Mouse (Mus musculus) embryonic facial prominence, embryonic 15.5 days (tissue): Measurements from ENCODE around the gene Rwdd2b. TPM values are rescaled to one million over a fixed set of nuclear protein-coding genes. Genes with fewer than 3 reads are reported as not detected.
A peak's percentile ranks its signal among the peaks of the same experiment; 100 is the strongest.

Source experiments
- ATAC-seq: fragments of 200-750 bp; cut with Nextera tagmentation; 2 replicates; pipeline ENCODE4 v1.8.0; 2017; ENCODE audit warnings: low read depth, moderate TSS enrichment; ENCODE audit not compliant: insufficient number of reproducible peaks, low FRiP score, low TSS enrichment
- H3K27ac ChIP-seq: fragments of 300-500 bp; sonication (generic); replicated peaks from 2 replicates; pipeline ENCODE4 v1.5.1; 2015; ENCODE audit warnings: mild to moderate bottlenecking, inconsistent platforms
- H3K27me3 ChIP-seq: fragments of 300-500 bp; sonication (generic); 2 replicates; pipeline ENCODE4 v1.6.1; 2015; ENCODE audit warnings: inconsistent platforms
- H3K36me3 ChIP-seq: fragments of 300-500 bp; sonication (generic); 2 replicates; pipeline ENCODE4 v1.6.1; 2015; ENCODE audit warnings: mild to moderate bottlenecking, inconsistent platforms
- H3K4me1 ChIP-seq: fragments of 300-500 bp; sonication (generic); 2 replicates; pipeline ENCODE4 v1.6.1; 2015; ENCODE audit warnings: inconsistent platforms
- H3K4me2 ChIP-seq: fragments of 300-500 bp; sonication (generic); replicated peaks from 2 replicates; pipeline ENCODE4 v1.6.1; 2015; ENCODE audit warnings: mild to moderate bottlenecking, inconsistent platforms
- H3K4me3 ChIP-seq: fragments of 300-500 bp; sonication (generic); replicated peaks from 2 replicates; pipeline ENCODE4 v1.5.1; 2015; ENCODE audit warnings: mild to moderate bottlenecking, inconsistent platforms
- H3K9ac ChIP-seq: fragments of 300-500 bp; sonication (generic); 2 replicates; pipeline ENCODE4 v1.6.1; 2015; ENCODE audit warnings: inconsistent platforms
- H3K9me3 ChIP-seq: fragments of 300-500 bp; sonication (generic); replicated peaks from 2 replicates; pipeline ENCODE4 v1.6.1; 2016; ENCODE audit warnings: inconsistent platforms
- WGBS: fragments of 180-500 bp; shearing (Covaris S2); methylation state at CpG from one replicate; pipeline ENCODE4 v1.1.7; 2015; 5-methylcytosine and 5-hydroxymethylcytosine counted together
- polyA plus RNA-seq: library from polyadenylated mRNA; unstranded; fragments of >200 nt; fragmentation: Nextera tagmentation; extraction: Ambion mirVana; gene quantifications from 2 replicates; pipeline ENCODE4 v1.2.1, GENCODE M21; 2015

The Rwdd2b gene
- polyA plus RNA-seq: 10.7 and 11.7 TPM in 2 replicates

DNA sequence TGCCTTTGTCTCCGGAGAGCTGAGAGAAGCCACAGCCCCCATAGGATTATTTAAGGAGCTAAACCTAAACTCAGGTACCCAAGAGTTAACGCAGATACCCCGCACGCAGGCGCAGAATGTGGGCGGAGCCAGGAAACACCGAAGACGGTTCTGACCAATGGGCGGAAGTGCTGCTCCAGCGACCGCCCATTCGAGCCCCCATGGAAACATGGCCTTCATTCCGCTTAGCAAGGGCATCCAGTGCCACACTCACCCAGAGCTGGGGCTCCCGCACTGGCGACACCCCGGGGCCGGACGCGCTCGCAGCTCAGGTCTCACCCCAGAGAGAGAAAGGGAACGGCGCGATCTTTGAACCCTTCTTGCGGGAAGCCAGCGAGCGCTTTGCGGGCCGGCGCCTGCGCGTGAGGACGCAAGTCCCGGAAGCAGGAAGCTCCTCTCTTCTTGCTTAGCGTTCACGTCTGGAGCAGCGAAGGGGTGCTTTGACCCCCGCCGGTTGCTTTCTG is at the start of gene Rwdd2b:
Gene Rwdd2b, minus strand, starts transcription at position 390 of the 503 bp plus-strand sequence.
- peak within 1 kb of the TSS; percentile 61 for H3K4me3 ChIP-seq
- peak; percentile 96 for ATAC-seq
- under 1% methylated on average over 38 of the region's 38 CpGs for WGBS
- H3K36me3 ChIP-seq: no peaks in the 10 kb centered on the region
- H3K4me1 ChIP-seq: peaks cover 13% of the 10 kb centered on the region
- peak within 1 kb of the TSS; percentile 85 for H3K27ac ChIP-seq
- peak within 1 kb of the TSS; percentile 63 for H3K9ac ChIP-seq
- no peaks in the 10 kb centered on the region for H3K27me3 ChIP-seq
- H3K9me3 ChIP-seq: no peaks in the 10 kb centered on the region
- H3K4me2 ChIP-seq: peak within 1 kb of the TSS; percentile 68

DNA sequence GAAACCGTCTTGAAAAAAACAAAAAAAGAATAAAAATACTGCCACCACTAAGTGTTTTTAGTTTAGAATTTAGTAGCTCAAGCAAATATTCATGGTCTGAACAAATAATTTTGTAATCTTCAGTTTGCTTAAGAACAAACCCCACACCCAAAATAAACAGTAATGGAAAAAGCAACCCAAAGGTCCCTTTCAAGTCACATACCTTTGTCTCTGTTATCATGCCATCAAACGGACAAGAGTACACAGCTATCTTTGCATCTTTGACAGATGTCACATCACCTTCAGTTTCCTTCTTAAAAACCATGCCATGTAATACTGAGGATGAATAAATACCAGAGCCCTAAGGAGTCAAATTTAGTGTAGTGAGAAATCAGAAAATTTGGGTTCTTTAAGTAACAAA is 48.2 kb upstream of the Rwdd2b start:
- 82% methylated on average over 2 of the region's 2 CpGs for WGBS
- H3K4me3 ChIP-seq: no peak overlapping the region
- no peaks in the 10 kb centered on the region for H3K27me3 ChIP-seq
- peaks cover 95% of the 10 kb centered on the region for H3K36me3 ChIP-seq
- no peaks in the 10 kb centered on the region for H3K4me1 ChIP-seq
- no peak for ATAC-seq
- no peak overlapping the region for H3K4me2 ChIP-seq
- no peak overlapping the region for H3K27ac ChIP-seq
- H3K9me3 ChIP-seq: no peaks in the 10 kb centered on the region
- H3K9ac ChIP-seq: no peak overlapping the region

DNA sequence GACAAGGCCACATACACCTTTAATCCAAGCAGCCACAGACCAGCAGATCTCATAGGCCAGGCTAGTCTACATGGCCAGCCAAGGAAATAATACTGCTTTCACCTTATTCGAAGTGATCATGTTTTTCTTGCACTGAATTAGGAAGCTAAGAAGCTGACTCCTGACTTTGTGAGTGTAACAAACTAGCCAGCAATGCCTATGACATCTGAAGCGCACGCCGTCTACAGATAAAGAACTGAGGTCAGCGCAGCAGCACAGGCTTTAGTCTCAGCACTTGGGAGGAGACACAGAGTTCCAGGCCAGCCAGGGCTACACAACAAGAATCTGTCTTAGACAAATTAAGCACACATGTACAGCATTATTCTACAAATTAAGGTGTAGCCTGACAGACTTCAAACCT is 46.4 kb upstream of the Rwdd2b start:
- H3K27ac ChIP-seq: no peak overlapping the region
- H3K4me3 ChIP-seq: no peak overlapping the region
- H3K4me1 ChIP-seq: no peaks in the 10 kb centered on the region
- H3K9ac ChIP-seq: no peak overlapping the region
- no peak overlapping the region for H3K4me2 ChIP-seq
- WGBS: 94% methylated on average over 5 of the region's 5 CpGs
- no peak for ATAC-seq
- H3K36me3 ChIP-seq: peaks cover 94% of the 10 kb centered on the region
- H3K9me3 ChIP-seq: no peaks in the 10 kb centered on the region
- H3K27me3 ChIP-seq: no peaks in the 10 kb centered on the region

DNA sequence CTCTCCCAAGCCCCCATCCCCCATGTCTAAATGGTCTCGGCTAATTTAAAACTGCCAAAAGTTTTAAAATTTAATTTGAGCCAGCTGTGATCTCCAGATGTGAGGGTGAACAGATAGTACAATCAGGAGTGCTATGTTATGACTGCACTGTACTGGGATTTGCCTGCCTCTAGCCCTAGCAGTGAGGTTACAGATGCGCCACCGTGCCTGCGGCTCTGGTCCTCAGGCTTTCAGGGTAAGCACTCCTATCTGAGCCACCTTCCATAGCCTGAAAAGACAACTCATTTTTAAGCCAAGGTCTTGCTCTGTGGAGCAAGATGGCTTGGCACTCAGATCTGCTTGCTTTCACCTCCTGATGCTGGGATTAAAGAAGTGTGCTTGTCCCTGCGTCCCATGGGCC is 44.0 kb upstream of the Rwdd2b start:
- no peaks in the 10 kb centered on the region for H3K27me3 ChIP-seq
- H3K4me2 ChIP-seq: no peak overlapping the region
- no peak overlapping the region for H3K27ac ChIP-seq
- no peak overlapping the region for H3K9ac ChIP-seq
- H3K4me3 ChIP-seq: no peak overlapping the region
- no peak for ATAC-seq
- H3K36me3 ChIP-seq: peaks cover 79% of the 10 kb centered on the region
- 75% methylated on average over 5 of the region's 5 CpGs for WGBS
- H3K4me1 ChIP-seq: no peaks in the 10 kb centered on the region
- no peaks in the 10 kb centered on the region for H3K9me3 ChIP-seq

DNA sequence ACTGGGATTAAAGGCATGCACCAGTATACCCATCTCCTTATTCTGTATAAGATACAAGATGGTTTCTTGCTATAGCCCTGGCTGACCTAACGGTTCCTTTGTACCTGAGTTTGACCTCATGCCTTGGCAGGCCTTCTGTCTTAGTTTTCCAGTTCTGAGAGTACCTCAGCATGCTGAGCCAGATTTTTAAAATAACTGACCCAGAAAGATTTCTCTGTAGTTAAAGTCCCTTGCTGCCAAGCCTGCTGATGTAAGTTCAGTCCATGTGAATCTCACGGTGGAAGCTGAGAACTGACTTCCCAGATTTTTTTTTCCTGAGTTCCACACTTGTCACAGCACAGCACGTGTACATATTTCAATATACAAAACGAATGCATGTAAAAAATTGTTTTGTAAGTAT is 30.2 kb upstream of the Rwdd2b start:
- Histone ChIP-seq H3K36me3 (peaks cover 80% of the 10 kb centered on the region), H3K4me2 (no peak overlapping the region), H3K27me3 (no peaks in the 10 kb centered on the region), H3K4me1 (no peaks in the 10 kb centered on the region), H3K4me3 (no peak overlapping the region), H3K9ac (no peak overlapping the region), H3K9me3 (no peaks in the 10 kb centered on the region), H3K27ac (no peak overlapping the region)
- WGBS: 89% methylated on average over 4 of the region's 4 CpGs
- ATAC-seq: no peak

DNA sequence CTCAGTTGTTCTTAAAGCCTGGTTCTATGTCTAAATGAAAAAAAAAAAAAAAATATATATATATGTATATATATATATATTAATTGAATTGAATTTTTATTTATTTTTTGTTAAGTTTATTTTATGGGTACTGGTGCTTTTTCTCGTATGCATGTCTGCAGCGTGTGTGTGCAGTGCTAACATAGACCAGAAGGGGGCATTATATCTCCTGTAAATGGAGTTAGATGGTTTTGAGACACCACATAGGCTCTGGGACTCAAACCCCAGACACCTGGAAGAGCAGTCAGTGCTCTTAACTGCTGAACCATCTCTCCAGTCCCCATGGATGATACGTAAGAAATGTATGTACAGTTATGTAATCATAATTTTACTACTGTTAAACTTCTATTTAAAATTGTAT is 18.4 kb upstream of the Rwdd2b start:
- ATAC-seq: no peak
- Histone ChIP-seq H3K9me3 (no peaks in the 10 kb centered on the region), H3K4me3 (no peak overlapping the region), H3K27ac (no peak overlapping the region), H3K36me3 (peaks cover 27% of the 10 kb centered on the region), H3K9ac (no peak overlapping the region), H3K4me2 (no peak overlapping the region), H3K27me3 (no peaks in the 10 kb centered on the region), H3K4me1 (peaks cover 15% of the 10 kb centered on the region)
- 98% methylated on average over 3 of the region's 3 CpGs for WGBS

DNA sequence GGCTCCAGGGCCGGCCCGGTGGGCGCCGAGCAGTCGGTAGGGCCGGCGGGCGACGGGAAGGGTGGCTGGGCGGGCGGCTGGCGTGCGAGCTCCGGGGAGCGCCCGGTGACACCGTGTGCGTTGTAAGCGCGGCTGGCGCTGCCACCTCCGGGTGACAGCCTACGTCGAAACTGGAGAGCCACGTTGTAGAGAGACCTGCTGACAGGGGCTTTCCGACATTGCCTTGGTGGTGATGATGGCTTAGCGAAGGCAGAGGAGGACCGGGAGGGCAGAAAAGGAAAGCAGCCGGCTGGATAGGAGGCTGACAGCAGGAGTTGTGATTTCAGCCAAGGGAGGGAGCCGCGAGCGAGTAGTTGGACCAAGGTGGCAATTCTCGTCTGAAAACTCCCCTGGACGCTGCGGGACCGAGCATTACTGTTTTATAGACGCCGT is 14.8 kb upstream of the Rwdd2b start:
- WGBS: under 1% methylated on average over 38 of the region's 38 CpGs
- no peaks in the 10 kb centered on the region for H3K27me3 ChIP-seq
- H3K36me3 ChIP-seq: peaks cover 6% of the 10 kb centered on the region; the same call in 1 of the 2 replicates
- H3K27ac ChIP-seq: peak overlapping the region; percentile 79
- peak overlapping the region; percentile 71 for H3K4me3 ChIP-seq
- H3K4me2 ChIP-seq: peak overlapping the region; percentile 80
- H3K9me3 ChIP-seq: no peaks in the 10 kb centered on the region
- peaks cover 15% of the 10 kb centered on the region for H3K4me1 ChIP-seq
- peak; percentile 65 for ATAC-seq
- peak overlapping the region; percentile 77 for H3K9ac ChIP-seq

DNA sequence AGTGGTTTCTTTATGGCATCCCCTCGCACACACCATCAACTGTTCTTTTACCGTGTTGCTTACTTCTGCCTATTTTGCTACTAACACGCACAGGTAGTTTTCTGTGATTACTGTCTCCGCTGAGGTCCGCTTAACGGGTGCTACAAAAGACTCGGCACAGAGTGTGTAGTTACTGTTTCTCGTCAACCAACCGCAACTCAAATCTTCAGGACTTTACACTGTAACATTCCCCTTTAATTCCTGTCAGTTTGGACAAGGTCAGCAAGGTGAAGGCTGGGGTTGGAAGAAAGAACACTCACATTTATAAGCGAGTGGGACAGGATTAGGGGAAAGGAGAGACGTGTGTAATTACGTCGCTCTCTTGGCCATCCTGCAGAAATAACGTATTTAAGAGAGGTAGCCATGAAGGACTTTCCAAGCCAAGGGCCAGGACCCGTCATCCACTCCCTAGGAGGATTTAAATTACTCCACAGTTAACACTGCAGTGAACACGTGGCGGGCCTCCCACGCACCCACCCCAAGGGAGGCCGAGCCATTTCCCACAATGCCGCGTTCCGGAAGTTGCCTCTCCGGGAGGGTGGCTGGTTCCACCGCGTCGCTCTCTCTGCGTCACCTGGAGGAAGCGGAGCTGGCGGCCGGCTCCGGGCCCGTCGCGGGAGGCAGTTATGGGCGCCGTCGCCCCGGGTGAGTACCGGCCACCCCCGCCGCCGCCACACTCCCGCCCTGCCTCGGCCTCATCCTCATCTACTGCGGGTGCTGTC is 14.2 kb upstream of the Rwdd2b start, which contains the start of gene Usp16:
Gene Usp16, plus strand, starts transcription at position 285 of the 761 bp plus-strand sequence.
- Histone ChIP-seq H3K36me3 (peaks cover 3% of the 10 kb centered on the region; the same call in 1 of the 2 replicates), H3K27me3 (no peaks in the 10 kb centered on the region), H3K9me3 (no peaks in the 10 kb centered on the region), H3K4me1 (peaks cover 15% of the 10 kb centered on the region), H3K27ac (peak within 1 kb of the TSS; percentile 79), H3K9ac (peak within 1 kb of the TSS; percentile 77), H3K4me3 (peak within 1 kb of the TSS; percentile 71), H3K4me2 (peak within 1 kb of the TSS; percentile 80)
- WGBS: 7% methylated on average over 45 of the region's 45 CpGs
- ATAC-seq: peak; percentile 96

DNA sequence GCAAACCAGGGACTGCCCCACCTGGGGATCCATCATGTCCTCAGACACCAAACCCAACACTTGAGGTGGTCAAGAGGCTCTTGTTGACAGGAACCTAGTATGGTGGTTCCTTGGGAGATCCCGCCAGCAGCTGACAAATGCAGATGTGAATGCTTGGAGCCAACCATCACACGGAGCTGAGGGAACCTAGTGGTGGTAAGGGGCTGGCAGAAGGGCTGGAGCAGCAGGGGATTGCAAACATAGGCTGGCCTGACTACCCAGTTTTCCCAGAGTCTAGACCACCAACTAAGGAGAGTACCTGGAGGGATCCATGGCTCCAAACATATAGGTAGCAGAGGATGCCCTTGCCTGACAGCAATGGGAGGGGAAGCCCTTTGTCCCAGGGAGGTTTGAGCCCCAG is 12.9 kb upstream of the Rwdd2b start:
- Histone ChIP-seq H3K36me3 (no peaks in the 10 kb centered on the region), H3K9me3 (no peaks in the 10 kb centered on the region), H3K27me3 (no peaks in the 10 kb centered on the region), H3K4me3 (no peak overlapping the region), H3K4me1 (peaks cover 15% of the 10 kb centered on the region), H3K9ac (no peak overlapping the region), H3K4me2 (no peak overlapping the region), H3K27ac (no peak overlapping the region)
- WGBS: 83% methylated on average over 2 of the region's 2 CpGs
- ATAC-seq: no peak

DNA sequence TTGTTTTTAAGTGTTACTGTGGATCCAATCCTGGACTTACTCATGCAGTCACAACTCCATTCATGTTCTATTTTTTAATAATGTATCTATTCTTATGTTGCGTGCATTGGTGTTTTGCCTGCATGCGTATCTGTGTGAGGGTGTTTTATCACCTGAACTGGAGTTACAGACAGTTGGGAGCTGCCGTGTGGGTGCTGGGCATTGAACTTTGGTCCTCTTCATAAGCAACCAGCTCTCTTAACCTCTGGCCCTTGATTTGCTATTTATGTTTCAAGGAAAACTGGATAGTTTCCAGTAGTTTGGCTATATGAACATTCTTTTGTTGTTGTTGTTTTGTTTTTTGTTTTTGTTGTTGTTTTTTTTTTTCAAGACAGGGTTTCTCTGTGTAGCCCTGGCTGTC is 5.2 kb upstream of the Rwdd2b start:
- 88% methylated on average over 3 of the region's 3 CpGs for WGBS
- H3K36me3 ChIP-seq: no peaks in the 10 kb centered on the region
- H3K27ac ChIP-seq: no peak overlapping the region
- H3K27me3 ChIP-seq: no peaks in the 10 kb centered on the region
- no peaks in the 10 kb centered on the region for H3K9me3 ChIP-seq
- ATAC-seq: no peak
- no peak overlapping the region for H3K9ac ChIP-seq
- no peak overlapping the region for H3K4me2 ChIP-seq
- no peak overlapping the region for H3K4me3 ChIP-seq
- peaks cover 9% of the 10 kb centered on the region for H3K4me1 ChIP-seq

DNA sequence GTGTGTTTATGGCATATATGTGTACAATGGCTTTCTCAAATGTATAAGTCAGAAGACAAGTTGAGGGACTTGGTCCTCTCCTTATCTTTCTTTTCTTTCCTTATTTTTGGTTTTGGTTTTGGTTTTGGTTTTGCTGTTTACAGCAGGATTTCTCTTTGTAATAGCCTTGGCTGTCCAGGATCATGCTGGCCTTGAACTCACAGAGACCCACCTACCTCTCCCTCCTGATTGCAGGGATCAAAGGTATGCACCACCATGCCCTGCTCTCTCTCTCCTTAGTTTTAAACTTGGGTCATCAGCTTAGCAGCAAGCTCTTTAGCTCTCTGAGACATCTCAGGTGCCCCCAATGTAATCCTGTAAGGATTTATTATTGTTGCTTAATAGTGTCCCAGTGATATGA is 4.7 kb upstream of the Rwdd2b start:
- H3K9me3 ChIP-seq: no peaks in the 10 kb centered on the region
- no peak for ATAC-seq

DNA sequence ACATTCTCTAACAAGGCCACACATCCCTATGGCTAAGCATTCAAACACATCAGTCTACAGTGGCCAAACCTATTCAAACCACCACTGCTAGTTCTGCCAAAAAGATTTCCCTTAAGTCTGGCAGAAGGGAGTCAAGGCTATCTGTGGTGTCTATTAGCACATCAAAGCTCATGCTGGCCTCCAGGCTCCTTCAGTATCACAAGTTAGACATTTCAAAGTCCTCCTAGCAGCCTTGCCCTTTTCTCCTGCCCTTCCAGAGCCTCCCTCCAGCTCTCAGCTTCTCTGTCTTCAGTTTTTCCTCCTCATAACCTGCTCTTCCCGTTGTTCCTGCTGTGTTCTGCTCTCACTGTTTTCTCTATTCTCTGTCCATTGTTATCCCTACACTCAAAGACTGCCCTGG is 3.7 kb upstream of the Rwdd2b start:
- no peak overlapping the region for H3K4me3 ChIP-seq
- H3K4me1 ChIP-seq: peaks cover 13% of the 10 kb centered on the region
- no peak overlapping the region for H3K9ac ChIP-seq
- H3K4me2 ChIP-seq: no peak overlapping the region
- ATAC-seq: no peak
- H3K27me3 ChIP-seq: no peaks in the 10 kb centered on the region
- H3K9me3 ChIP-seq: no peaks in the 10 kb centered on the region
- H3K36me3 ChIP-seq: no peaks in the 10 kb centered on the region
- 52% methylated on average over 1 of the region's 1 CpGs for WGBS
- no peak overlapping the region for H3K27ac ChIP-seq

More for the DNA sequence above, 4.7 kb upstream of the Rwdd2b start:
- Histone ChIP-seq H3K4me3 (no peak overlapping the region), H3K9ac (no peak overlapping the region), H3K4me1 (peaks cover 9% of the 10 kb centered on the region), H3K36me3 (no peaks in the 10 kb centered on the region), H3K4me2 (no peak overlapping the region), H3K27ac (no peak overlapping the region), H3K27me3 (no peaks in the 10 kb centered on the region)
